Comparison of ENCODE assay signal across 12 mouse cellular contexts in genomic region chr19:7558675-7559074, GRCm38 (mm10). TPM values are rescaled to one million over a fixed set of nuclear protein-coding genes. Genes with fewer than 3 reads are reported as not detected.
A peak's percentile ranks its signal among the peaks of the same experiment; 100 is the strongest.
DNase-seq lines count a peak whose midpoint lies in the region; ATAC-seq lines count a peak whose summit lies in the region.
"Had no signal": no experiment of that assay in that cellular context is flagged by ENCODE, and none has a peak within 500 bp of the region (broad histone marks: within the 10 kb centered on the region; RNA-seq: fewer than 3 reads in every experiment).

No protein-coding gene starts in this region.

- peaks cover 39% of the 10 kb centered on the region for H3K4me1 ChIP-seq in heart, embryonic 13.5 days
- 0 out of 2 replicates have a peak, but pooled peaks cover 3% of the 10 kb centered on the region for H3K4me1 ChIP-seq in intestine, embryonic 15.5 days (replicated peaks)
- 0 out of 2 replicates have a peak, but pooled peaks cover 9% of the 10 kb centered on the region for H3K4me1 ChIP-seq in stomach, embryonic 15.5 days

- H3K36me3 ChIP-seq in heart, embryonic 13.5 days: peaks cover 14% of the 10 kb centered on the region
- H3K36me3 ChIP-seq in intestine, embryonic 15.5 days: no peaks in the 10 kb centered on the region
- no peaks in the 10 kb centered on the region for H3K36me3 ChIP-seq in stomach, embryonic 15.5 days
- H3K36me3 ChIP-seq: G1E had no signal

- no peak for DNase-seq in heart, postnatal 25 days (ENCODE audit: low spot score)
- peak; percentile 7 for DNase-seq in retina, embryonic 14.5 days (ENCODE audit: low spot score)
- DNase-seq in retina, postnatal 1 day: no peak
- DNase-seq in ovary, postnatal 10 days (ENCODE audit: low spot score): no peak
- DNase-seq: layer of hippocampus, postnatal 36 days had no signal

- no peak overlapping the region for H3K27ac ChIP-seq in heart, embryonic 13.5 days (replicated peaks)
- no peak overlapping the region for H3K27ac ChIP-seq in intestine, embryonic 15.5 days
- no peak overlapping the region for H3K27ac ChIP-seq in stomach, embryonic 15.5 days

- H3K4me3 ChIP-seq in heart, embryonic 13.5 days: peak overlapping the region; percentile 71
- no peak overlapping the region for H3K4me3 ChIP-seq in intestine, embryonic 15.5 days (replicated peaks)
- peak overlapping the region; percentile 53; the same call in 1 of the 2 replicates for H3K4me3 ChIP-seq in stomach, embryonic 15.5 days (replicated peaks)

- H3K9me3 ChIP-seq in heart, embryonic 13.5 days: no peaks in the 10 kb centered on the region
- H3K9me3 ChIP-seq in intestine, embryonic 15.5 days: no peaks in the 10 kb centered on the region
- no peaks in the 10 kb centered on the region for H3K9me3 ChIP-seq in stomach, embryonic 15.5 days
- H3K9me3 ChIP-seq: G1E had no signal

- no peaks in the 10 kb centered on the region for H3K27me3 ChIP-seq in heart, embryonic 13.5 days (replicated peaks)
- H3K27me3 ChIP-seq in intestine, embryonic 15.5 days (replicated peaks): no peaks in the 10 kb centered on the region
- no peaks in the 10 kb centered on the region for H3K27me3 ChIP-seq in stomach, embryonic 15.5 days (replicated peaks)

- 66% methylated on average over 4 of the region's 4 CpGs for WGBS in heart, embryonic 13.5 days
- WGBS in intestine, embryonic 15.5 days: 77% methylated on average over 4 of the region's 4 CpGs
- WGBS in stomach, embryonic 15.5 days: 73% methylated on average over 4 of the region's 4 CpGs

- ATAC-seq in heart, embryonic 13.5 days (ENCODE audit: extremely low read depth, insufficient number of reproducible peaks, low FRiP score, low TSS enrichment): no peak
- ATAC-seq in intestine, embryonic 15.5 days: no peak
- ATAC-seq in stomach, embryonic 15.5 days (ENCODE audit: insufficient read depth, low FRiP score, low read depth): no peak
- no peak for ATAC-seq in frontal cortex, adult (ENCODE audit: low TSS enrichment)

- intact Hi-C loops in heart, postnatal 25 days (cut with DNase I): loop anchor here (2.0 kb wide), 1 partner anchor 26 kb away; no protein-coding TSS in a partner anchor

- H3K9ac ChIP-seq in heart, embryonic 13.5 days: peak overlapping the region; percentile 88
- H3K9ac ChIP-seq in intestine, embryonic 15.5 days: no peak overlapping the region
- H3K9ac ChIP-seq in stomach, embryonic 15.5 days: no peak overlapping the region

- peak overlapping the region; percentile 80 for H3K4me2 ChIP-seq in heart, embryonic 13.5 days
- peak overlapping the region; percentile 88; the same call in 1 of the 2 replicates for H3K4me2 ChIP-seq in intestine, embryonic 15.5 days (replicated peaks)
- H3K4me2 ChIP-seq in stomach, embryonic 15.5 days: peak overlapping the region; percentile 88

RNA-seq across cellular contexts. Expression of gene Pla2g16, which starts 1.4 kb away (rescaled TPM):
- 60.1 and 65.2 TPM in 2 replicates for polyA plus RNA-seq in heart, embryonic 13.5 days (2015; fragmentation: Nextera tagmentation; extraction: Ambion mirVana)
- 100 to 1,000 TPM; 122 TPM for total RNA-seq in heart, postnatal 25 days (2021)
- polyA plus RNA-seq in intestine, embryonic 15.5 days (2015; fragmentation: Nextera tagmentation; extraction: Ambion mirVana): 7.6 and 8.4 TPM in 2 replicates
- polyA plus RNA-seq in stomach, embryonic 15.5 days (2015; fragmentation: Nextera tagmentation; extraction: Ambion mirVana): 10.7 and 13.2 TPM in 2 replicates
- polyA plus RNA-seq: G1E had no signal

RNA-seq across cellular contexts. Expression of gene Lgals12, which starts 48.3 kb away (rescaled TPM):
- polyA plus RNA-seq in heart, embryonic 13.5 days (2015; fragmentation: Nextera tagmentation; extraction: Ambion mirVana): 0.25 and 0.27 TPM in 2 replicates
- total RNA-seq in heart, postnatal 25 days (2021): under 1 TPM; 0.31 to 0.92 TPM
- polyA plus RNA-seq in intestine, embryonic 15.5 days (2015; fragmentation: Nextera tagmentation; extraction: Ambion mirVana): 1.3 and 2.4 TPM in 2 replicates
- 2.3 and 3.5 TPM in 2 replicates for polyA plus RNA-seq in stomach, embryonic 15.5 days (2015; fragmentation: Nextera tagmentation; extraction: Ambion mirVana)
- total RNA-seq: G1E had no signal
- polyA plus RNA-seq: G1E had no signal

RNA-seq across cellular contexts. Expression of gene Hrasls5, which starts 53.7 kb away (rescaled TPM):
- polyA plus RNA-seq in heart, embryonic 13.5 days (2015; fragmentation: Nextera tagmentation; extraction: Ambion mirVana): not detected in 2 replicates
- under 1 TPM in 1 of 2 experiments, not detected in 1; 0.26 TPM for total RNA-seq in heart, postnatal 25 days (2021)
- not detected in 2 replicates for polyA plus RNA-seq in intestine, embryonic 15.5 days (2015; fragmentation: Nextera tagmentation; extraction: Ambion mirVana)
- not detected in 2 replicates for polyA plus RNA-seq in stomach, embryonic 15.5 days (2015; fragmentation: Nextera tagmentation; extraction: Ambion mirVana)
- total RNA-seq: G1E; layer of hippocampus, postnatal 36 days had no signal
- polyA plus RNA-seq: forebrain, embryonic 11.5 days; G1E; neural tube, embryonic 14.5 days had no signal
